Mouse (Mus musculus) cerebellum, postnatal 36 days (tissue): ENCODE data around the gene Tk1.
A peak's percentile ranks its signal among the peaks of the same experiment; 100 is the strongest.

Source experiments
- DNase-seq, 2 experiments: peaks; one replicate each; pipeline ENCODE4 v3.0.0; 2021 to 2022; ENCODE audit warnings: mixed read lengths in 2 of 2

Gene Tk1

DNA sequence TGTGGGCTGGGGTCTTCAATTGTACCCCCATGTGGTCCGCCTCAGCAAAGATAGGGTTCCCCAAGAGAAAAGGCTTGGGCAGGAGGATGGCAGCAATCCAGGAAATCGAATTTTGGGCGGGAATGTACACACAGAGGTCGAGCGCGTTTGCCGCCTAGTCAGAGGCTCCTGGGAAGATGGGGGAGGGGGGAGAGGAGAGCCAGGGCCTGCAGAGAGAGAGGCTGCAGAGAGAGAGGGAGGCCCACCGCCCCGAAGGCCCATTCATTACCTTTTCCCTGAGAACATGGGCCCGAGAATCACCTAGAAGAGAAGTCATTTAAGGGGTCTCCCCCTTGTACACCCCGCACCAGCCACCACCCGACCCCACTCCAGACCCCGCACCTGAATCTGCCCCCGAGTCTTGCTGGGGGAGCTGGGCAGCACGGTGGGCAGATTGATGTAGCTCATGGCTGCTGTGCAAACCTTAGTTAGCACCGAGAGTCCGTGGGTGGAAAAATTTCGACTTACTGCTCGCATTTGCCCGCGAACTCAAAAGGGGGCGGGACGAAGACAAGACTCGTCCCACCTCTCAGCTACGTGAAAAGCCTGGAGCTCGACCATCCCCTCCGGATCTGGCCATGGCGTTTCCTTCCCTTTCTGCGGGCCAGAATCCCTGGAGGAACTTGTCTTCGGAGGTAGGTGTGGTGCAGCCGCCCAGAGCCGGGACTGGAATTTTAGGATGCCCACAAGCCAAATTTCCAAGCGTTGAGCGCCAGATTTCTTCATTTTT lies at the start of gene Tk1, which contains the start of gene Afmid:
TSS of gene Tk1 (minus strand) at position 760 of the 769 bp plus-strand sequence.
TSS of gene Afmid (plus strand) at position 592 of the 769 bp plus-strand sequence.
- DNase-seq = no peak

DNA sequence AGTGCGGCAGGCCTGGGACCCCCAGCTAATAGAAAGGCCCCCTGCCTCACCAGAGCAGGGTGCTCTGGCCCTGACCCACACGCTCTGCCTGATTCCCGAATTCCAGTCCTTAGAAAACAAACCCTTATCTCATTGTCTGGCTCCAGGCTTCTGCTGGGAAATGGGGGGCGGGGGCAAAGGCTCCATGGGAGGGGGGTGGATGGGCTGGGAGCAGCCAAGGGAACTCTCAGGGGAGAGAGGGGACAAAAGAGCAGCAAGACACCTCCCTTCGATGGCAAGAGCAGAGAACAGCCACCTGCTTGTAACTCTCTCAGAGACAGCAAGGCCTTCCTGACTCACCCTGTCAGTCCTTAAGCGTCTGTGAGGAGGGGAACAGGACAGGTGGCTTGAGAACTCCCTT lies 49.8 kb upstream of the Tk1 start:
- DNase-seq = no peak

DNA sequence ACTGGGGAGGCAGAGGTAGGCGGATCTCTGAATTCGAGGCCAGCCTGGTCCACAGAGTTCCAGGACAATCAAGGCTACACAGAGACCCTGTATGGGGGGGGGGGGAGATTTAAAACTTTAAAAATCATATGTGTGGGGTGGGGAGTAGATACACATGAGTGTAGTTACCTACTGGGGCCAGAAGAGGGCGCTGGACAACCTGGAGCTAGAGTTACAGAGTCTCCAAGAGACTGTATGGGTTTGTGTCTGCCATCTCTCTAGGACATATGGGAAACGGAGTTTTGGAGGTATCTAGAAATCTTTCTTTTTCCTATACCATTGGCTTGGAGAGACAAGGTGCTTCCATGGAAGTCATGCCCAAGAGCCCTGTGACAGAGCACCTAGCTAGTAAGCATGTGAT lies 48.5 kb upstream of the Tk1 start:
- no peak for DNase-seq

DNA sequence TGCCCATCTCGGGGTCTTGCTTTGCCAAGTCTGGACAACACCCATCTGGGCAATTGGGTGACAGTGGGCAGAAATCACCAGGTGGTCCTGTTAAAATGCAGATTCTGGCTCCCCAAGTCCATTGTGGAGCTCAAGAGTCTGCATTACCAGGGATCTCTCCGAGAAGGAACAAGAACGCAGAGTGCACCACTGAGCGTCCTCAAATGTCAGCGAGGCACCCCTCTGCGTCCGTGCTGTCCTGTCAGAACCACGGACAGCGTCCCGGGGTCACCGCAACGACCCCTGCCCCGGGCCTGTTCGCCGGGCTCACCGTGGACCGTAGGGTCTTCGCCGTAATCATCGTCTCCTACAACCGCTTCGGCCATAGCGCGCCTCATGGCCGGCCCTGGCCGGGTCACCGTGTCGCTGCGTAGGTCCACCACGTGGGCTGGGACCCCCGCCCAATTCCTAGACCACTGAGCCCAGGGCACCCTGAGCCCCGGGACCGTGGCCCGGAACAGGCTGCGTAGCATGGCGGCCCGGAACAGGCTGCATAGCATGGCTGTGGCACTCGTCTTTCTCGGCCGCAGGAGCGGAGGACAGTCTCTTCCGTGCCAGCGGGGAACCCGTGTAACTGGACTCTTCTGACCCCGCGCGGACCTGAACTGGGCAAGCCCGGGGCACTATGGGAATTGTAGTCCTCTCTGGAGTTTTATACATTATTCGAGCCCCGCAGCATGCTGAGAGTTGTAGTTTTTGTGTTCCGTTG lies 47.1 kb upstream of the Tk1 start, which contains the start of gene Tha1:
TSS of gene Tha1 (minus strand) at position 621 of the 748 bp plus-strand sequence.
- DNase-seq = peak; percentile 83 to 88

DNA sequence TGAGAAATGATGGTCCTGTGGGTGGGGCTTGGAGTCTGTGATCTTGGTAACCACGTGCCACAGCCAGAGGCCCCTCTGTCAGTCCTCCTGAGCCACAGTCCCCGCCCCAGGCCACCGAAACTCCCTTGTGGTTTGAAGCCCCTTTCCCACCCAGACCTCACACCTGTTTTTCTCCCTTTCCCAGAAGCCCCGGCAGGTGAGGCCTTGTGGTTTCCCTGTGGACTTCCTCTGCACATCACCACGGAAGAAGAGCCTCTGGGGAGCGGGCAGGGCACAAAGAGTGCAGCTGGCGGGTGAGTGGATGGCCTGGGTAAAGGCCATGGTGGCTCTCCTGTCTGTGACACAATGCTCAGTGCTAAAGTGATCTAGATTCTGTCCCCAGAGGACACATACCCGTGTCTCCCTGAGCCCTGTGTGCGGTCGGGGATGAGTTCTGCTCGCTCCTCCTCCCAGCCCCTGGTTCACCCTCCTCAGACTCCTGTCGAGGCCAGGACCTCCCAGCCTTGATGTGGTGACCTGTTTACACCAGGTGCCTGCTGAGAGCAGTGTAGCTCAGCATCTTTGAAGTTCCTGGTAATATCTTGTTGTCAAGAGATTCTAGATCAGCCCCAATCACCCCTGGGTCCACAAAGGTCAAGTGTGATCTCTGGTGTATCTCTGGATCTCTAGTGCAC lies 46.2 kb upstream of the Tk1 start:
- DNase-seq = no peak

DNA sequence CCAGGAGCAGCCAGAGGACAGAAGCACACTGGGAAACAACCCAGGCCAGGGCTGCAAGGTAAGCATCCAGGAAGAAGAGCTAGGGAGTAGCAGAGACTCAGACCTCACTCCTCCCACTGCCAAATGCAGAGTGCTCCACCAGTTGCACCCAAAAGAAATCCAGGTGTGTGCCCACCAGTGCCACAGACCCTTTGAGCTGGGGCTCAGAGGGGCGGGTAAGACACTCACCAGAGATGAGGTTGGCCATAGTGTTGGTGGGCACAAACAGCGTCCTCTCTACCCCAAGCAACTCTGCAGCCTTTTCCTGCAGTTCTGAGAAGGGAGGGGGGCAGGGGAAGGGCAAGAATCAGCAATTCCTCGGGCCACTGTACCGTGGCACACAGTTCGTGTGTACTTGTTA lies 45.5 kb upstream of the Tk1 start:
- DNase-seq = no peak

DNA sequence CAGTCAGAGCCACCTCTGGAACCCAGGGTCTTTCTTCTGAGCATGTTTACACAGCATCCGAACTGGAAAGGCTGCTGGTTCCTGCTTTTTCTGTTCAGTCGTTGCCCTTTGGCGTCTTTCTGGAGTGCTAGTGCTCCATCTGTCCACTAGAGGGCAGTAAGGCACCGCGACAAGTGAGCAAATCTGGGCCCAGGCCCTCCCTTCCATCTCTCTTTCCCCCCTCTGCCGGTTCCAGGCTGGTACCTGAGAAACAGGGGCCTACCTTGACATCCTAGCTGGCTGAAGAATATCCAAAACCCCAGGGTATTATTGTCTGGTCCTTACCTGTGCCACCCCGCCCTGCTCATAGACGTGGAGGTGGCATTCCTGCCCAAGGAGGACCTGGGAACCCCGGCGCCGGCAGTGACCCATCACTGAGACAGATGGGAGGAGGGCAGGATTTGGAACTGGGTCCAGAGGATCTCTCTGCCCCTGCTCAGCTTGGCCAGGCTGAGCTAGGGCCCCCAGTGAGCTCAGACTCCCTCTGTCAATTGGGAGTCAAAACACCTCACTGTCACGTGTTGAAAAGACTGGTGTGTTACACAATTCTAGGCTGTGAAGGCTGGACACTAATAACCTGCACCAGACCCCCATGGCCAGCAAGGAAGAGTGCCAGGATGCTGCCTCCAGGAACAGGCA lies 44.9 kb upstream of the Tk1 start:
- DNase-seq = peak; percentile 81 to 87

DNA sequence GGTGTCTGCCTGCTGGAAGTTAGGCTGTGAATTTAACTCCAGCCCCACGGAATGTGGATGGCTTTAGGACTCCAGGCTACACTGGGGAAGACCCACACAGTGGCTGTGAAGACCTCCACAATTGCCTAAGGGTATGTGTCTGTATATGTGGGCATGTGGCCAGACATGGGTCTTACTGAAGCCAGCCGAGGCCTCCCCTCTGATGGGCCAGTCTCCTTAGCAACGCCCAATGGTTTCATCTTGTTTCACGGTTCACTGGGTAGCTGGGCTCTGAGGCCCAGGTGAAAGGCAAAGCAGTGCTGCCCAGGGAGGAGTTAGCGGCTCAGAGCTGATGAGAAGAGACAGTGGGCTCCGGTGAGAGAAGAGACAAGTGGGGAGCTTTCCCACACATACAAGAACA lies 40.1 kb upstream of the Tk1 start:
- DNase-seq = no peak

DNA sequence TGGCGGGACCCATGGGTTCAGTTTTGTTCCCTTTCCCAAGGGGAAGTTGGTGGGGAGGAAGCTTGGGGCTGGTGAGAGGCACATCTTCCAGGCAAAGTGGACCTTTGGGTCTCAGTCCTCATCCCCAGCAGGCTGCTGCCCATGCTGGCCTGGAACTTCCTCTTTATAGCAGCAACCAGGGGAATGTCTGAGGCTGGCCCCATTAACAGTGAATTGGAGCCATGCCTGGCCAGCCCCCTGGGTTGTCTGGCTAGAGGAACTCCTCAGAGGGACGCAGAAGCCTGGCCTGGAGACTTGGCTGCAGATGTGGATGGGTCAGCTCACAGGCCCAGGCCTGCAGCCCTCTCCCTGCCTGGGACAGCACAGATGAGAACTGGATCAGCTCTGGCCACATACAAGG lies 38.9 kb upstream of the Tk1 start:
- DNase-seq = no peak

DNA sequence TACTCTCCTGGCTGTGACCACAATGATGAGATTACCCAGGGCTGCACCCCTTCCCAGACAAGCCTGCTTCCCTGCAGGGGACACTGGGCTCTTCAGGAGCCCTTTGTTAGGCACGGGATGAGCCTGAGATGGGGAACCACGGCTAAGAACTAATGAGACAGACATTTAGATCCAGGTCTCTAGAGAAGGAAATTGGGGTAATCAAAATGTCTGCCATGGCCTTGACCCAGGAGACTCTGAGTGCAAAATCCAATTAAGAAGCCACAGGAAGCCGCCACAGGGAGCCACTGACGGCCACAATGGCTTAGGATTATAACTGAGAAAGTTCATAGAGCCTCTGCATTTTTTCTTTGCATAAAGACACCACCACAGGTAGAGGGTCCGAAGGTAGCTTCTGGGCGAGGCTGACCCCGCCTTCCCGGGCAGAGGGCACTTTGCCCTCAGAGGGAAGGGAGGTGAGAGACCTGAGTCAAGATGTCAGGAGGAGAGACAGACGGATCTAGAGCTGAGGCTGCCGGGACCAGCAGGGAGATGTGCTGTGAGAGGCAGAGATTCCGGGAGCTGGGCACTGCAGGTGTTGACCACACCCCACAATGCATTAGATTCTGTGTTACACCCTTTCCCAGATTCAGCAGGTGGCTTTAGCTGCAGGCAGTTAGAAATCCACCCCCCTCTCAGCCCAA lies 37.4 kb upstream of the Tk1 start:
- no peak for DNase-seq

DNA sequence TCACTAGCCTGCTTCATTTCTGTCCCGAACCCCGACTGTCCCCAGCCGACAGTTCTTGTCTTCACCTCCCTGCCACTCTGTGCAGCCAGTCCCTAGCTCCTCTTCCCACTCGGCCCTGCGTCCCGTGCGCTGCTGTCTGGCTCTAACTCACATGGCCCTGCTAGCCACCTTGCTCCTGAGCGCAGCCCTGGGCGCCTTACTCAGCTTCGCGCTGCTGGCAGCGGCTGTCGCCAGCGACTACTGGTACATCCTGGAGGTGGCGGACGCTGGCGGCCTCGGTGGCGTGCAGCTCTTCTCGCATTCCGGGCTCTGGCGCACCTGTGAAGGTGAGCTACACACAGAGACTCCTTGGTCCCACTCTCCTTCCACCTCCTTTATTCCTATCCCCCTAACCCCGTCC lies 34.7 kb upstream of the Tk1 start, which contains the start of gene Tmem235:
TSS of gene Tmem235 (plus strand) at position 152 of the 400 bp plus-strand sequence.
- DNase-seq = no peak

DNA sequence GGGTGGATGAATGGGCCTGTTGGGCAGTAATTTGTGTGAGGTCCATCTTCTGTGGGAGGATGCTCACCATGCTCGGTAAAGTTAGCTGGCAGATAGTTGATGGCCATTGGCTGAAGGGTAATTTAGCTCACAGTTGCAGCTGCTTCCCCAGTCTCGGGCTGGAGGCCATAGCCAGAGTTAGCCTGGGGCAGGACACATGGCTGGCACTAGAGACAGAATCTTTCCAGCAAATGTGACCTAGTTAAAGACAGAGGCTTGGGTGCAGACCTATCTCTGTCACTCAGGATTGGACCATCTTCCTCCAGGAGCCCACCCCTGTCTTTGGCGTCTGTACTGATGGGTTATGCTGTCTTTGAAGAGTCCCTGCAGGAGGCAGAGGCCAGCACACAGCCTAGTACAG lies 32.5 kb upstream of the Tk1 start:
- no peak for DNase-seq

DNA sequence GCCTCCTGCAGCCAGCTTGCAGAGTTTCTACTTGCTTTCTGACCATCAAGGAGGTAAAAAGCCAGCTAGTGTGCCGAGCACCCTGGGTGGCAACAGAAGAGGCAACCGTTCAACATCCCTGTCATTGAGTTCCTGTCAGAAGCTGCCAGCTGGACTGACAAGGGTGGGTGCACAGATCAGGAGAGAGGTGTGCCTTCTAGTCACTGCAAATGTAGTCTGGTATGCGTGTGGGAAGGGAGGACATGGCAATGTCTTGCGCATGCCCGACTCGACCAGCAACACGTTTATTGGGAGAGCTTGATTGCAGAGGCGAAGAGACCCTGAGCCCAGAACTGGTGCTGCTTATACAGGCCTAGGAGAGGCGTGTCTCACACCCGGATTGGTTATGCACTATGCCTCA lies 31.6 kb upstream of the Tk1 start:
- no peak for DNase-seq

DNA sequence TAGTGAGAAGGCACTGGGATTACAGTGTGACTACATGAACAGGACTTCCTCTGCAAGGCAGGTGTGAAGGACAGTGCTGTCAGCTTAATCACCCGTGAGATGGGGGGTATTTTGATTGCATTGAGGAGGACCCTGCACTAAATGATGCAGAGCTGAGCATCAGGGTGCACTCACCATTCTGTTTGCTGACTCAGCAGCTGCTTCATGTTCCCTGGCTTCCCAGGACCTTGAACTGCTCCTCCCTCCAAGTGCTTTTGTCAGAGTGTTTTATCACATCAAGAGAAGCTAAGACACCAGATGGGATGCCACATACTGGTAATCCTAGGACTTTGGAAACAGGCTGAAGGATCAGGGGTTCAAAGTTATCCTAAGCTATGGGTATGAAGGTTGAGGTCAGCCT lies 30.1 kb upstream of the Tk1 start:
- DNase-seq = no peak

DNA sequence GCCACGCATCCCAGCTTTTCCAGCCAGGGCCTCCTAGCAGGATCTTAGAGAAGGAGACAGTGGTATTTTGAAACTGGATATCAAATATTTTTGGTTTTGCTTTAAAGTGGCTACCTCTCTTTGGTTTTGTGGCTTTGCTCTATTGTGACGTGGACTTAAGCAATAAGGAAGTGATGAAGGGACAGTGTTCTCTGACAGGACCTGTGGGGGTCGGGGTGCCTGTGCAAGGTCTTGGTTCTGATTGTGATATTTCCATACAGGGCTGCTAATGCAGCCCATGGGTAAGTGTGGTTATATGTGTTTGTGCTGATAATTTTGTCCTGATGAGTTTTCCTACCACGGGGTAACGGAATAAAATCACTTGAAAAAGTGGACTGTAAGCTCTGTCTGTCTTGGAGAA lies 29.5 kb upstream of the Tk1 start:
- DNase-seq = no peak

DNA sequence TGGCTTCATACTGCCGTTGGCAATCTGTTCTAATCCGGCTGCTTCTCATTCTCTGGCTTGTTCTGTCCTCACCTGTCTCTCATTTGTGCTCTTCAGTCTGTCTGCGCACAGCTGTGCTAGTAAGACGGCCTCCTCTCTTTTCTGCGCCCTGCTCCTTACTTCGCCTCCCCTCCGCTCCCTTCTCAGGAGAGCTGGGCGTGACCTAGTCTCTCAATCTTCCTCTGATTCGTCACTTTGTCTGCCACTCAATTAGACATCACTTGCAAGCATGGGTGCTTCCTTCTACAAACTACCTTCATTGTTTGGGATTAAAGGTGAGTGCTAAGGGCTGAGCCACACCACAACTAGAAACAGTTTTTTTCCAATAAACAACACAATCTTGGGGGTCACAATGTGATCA lies 28.3 kb upstream of the Tk1 start:
- no peak for DNase-seq

DNA sequence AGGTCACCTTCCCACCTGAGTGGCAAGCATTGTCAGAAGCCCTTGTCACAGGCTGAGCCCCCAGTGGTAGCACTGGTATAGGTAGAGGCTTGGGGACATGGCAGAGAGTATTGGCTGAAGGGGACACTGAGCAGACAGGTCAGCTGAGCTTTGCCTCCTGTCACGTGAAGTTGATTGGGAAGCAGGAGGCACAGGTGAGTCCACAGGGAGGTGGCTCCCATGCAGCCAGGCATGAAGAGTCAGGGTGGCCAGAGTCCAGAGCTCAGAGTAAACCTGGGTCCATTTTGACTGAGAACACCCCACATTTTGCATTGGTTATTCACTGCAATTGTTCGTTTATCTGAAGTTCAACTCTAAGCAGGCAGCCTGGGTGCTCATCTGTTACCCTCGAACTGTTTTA lies 27.0 kb upstream of the Tk1 start:
- DNase-seq = no peak

DNA sequence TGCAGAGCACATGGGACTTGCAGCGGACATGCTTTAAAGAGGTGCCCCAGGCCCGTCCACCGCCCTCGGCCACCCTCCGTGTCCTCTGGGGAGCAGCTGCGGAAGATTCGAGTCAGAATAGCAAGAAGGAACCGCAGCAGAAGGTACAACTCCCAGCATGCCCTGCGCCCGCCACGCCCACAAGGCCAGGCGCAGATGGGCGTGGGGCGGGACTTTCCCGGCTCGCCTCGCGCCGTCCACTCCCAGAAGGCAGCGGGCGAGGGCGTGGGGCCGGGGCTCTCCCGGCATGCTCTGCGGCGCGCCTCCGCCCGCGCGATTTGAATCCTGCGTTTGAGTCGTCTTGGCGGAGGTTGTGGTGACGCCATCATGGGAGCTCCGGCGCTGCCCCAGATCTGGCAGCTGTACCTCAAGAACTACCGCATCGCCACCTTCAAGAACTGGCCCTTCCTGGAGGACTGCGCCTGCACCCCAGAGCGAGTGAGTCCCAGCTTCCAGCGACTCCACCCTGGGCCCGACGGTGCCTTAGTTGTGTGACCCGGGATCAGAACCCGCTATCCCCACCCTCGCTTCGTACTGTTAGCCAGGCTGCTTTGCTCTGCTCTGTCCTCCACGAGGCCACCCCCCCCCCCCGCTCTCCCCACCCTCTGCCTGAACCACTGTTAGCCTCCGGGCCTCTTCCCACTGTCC lies 23.2 kb upstream of the Tk1 start, which contains the start of gene Birc5:
TSS of gene Birc5 (plus strand) at position 267 of the 687 bp plus-strand sequence.
- peak; percentile 95 to 96 for DNase-seq

DNA sequence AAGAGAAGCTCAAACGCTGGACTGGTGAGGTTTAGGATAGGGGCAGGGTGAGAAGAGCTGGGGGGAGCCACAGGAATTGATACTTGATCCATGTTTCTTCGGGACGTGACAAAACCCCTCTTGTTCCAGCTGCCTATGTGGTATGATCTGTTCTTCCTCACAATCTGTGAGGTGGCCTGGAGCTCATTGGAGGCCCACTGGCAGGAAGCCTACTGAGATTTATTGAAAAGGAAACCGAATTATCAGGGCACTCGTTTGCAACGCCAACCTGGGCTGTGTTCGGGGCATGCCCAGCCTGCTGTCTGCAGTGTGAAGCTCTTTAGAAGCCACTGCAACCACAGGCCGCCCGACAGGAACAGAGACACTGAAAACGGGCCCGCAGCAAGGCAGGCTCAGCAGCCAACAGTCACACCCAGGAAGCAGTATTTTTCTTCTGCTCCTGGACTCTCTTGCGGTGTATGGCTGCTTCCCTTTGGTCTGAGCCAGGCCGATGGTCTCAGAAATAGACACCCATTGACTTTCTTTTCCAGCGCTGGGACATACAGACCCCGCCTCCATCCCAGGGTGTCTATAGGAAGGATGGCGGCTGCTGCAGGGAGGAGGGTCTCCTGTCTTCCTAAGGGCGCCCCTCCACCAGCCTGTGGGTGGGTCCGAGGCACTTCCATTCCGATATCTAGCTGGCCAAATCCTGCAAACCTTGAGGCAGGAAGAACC lies 22.5 kb upstream of the Tk1 start:
- DNase-seq = peak in 1 of 2 experiments; percentile 27

DNA sequence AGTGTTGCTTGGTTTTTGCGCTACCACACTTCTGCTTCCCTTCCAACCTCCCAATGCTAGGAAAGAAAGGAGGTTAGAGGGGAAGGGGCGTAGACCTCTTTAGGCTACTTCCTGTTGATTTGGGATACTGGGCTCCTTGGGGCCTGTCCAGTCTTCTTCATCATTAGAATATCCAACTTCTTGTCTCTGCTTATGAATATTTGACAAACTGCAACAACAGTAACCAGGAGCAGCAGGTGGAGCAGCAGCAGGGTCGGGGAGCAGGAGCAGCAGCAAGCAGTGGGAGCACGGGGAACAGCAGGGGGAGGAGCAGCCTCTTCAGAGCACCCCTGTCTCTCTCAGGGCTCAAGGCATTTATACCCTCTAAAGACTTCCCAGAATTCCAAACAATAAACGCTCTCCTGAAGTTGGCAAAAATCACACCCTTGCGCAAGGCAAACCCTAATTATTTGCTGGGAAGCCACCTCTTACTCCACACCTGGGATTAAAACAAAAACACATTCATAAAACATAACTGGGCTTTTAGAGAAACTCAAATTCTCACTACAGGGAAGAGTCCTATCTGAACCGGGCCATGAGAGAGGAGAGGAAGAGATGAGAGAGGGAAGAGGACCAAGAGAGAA lies 21.8 kb upstream of the Tk1 start:
- DNase-seq = no peak
